Mouse (Mus musculus): ENCODE data around the gene Map2k3.
A peak's percentile ranks its signal among the peaks of the same experiment; 100 is the strongest.
"Not testable (repeated sequence)": the region's sequence is repeated elsewhere in the genome, so short reads cannot be mapped to it uniquely, and the experiment has no call there.

The Map2k3 gene

GRCm38 (mm10) chr11:60931869-60932481 lies at the start of gene Map2k3:
Gene Map2k3, plus strand, starts transcription at chr11:60932033.
- peak; percentile 80 to 90 for DNase-seq (ENCODE audit: low spot score in 2 of 2)

GRCm38 (mm10) chr11:60882386-60882785 lies 49.4 kb upstream of the Map2k3 start:
- no peak for DNase-seq (ENCODE audit: low spot score in 2 of 2)

- not testable (repeated sequence) for DNase-seq (ENCODE audit: low spot score in 2 of 2)
These were observed 44.8 kb upstream of the Map2k3 start for GRCm38 (mm10) chr11:60886986-60887385.

GRCm38 (mm10) chr11:60889861-60890260 lies 42.0 kb upstream of the Map2k3 start:
- no peak for DNase-seq (ENCODE audit: low spot score in 2 of 2)

GRCm38 (mm10) chr11:60890286-60890685 lies 41.5 kb upstream of the Map2k3 start:
- no peak for DNase-seq (ENCODE audit: low spot score in 2 of 2)

GRCm38 (mm10) chr11:60890744-60891143 lies 41.1 kb upstream of the Map2k3 start:
- no peak for DNase-seq (ENCODE audit: low spot score in 2 of 2)

- DNase-seq (ENCODE audit: low spot score in 2 of 2): no peak
These were observed 35.9 kb upstream of the Map2k3 start for GRCm38 (mm10) chr11:60895915-60896314.

- no peak for DNase-seq (ENCODE audit: low spot score in 2 of 2)
These were observed 29.8 kb upstream of the Map2k3 start for GRCm38 (mm10) chr11:60902001-60902400.

GRCm38 (mm10) chr11:60902486-60902885 lies 29.3 kb upstream of the Map2k3 start:
- DNase-seq (ENCODE audit: low spot score in 2 of 2): no peak

GRCm38 (mm10) chr11:60903661-60904061 lies 28.2 kb upstream of the Map2k3 start:
- no peak for DNase-seq (ENCODE audit: low spot score in 2 of 2)

GRCm38 (mm10) chr11:60905407-60906120 lies 26.3 kb upstream of the Map2k3 start:
- no peak for DNase-seq (ENCODE audit: low spot score in 2 of 2)

GRCm38 (mm10) chr11:60906449-60906848 lies 25.4 kb upstream of the Map2k3 start:
- DNase-seq (ENCODE audit: low spot score in 2 of 2): no peak

GRCm38 (mm10) chr11:60908073-60908472 lies 23.8 kb upstream of the Map2k3 start:
- DNase-seq (ENCODE audit: low spot score in 2 of 2): no peak

GRCm38 (mm10) chr11:60909626-60910025 lies 22.2 kb upstream of the Map2k3 start:
- no peak for DNase-seq (ENCODE audit: low spot score in 2 of 2)

- no peak for DNase-seq (ENCODE audit: low spot score in 2 of 2)
These were observed 19.3 kb upstream of the Map2k3 start for GRCm38 (mm10) chr11:60912525-60912973.

- DNase-seq (ENCODE audit: low spot score in 2 of 2): peak; percentile 83 to 84
These were observed 18.3 kb upstream of the Map2k3 start for GRCm38 (mm10) chr11:60913301-60914196.

GRCm38 (mm10) chr11:60914491-60914890 lies 17.3 kb upstream of the Map2k3 start, which contains the start of gene Natd1:
Gene Natd1, minus strand, starts transcription at chr11:60914750.
- no peak for DNase-seq (ENCODE audit: low spot score in 2 of 2)

GRCm38 (mm10) chr11:60915201-60915600 lies 16.6 kb upstream of the Map2k3 start:
- DNase-seq (ENCODE audit: low spot score in 2 of 2): no peak

GRCm38 (mm10) chr11:60920021-60920420 lies 11.8 kb upstream of the Map2k3 start:
- no peak for DNase-seq (ENCODE audit: low spot score in 2 of 2)

- DNase-seq (ENCODE audit: low spot score in 2 of 2): no peak
These were observed 9.6 kb upstream of the Map2k3 start for GRCm38 (mm10) chr11:60922195-60922594.

- no peak for DNase-seq (ENCODE audit: low spot score in 2 of 2)
These were observed 8.9 kb upstream of the Map2k3 start for GRCm38 (mm10) chr11:60922964-60923363.

- DNase-seq (ENCODE audit: low spot score in 2 of 2): no peak
These were observed 7.3 kb upstream of the Map2k3 start for GRCm38 (mm10) chr11:60924498-60924897.
